Mouse (Mus musculus) small intestine, adult 2 months (tissue): ENCODE measurements around the gene Mrps23.

Experiments used
- CTCF ChIP-seq: fragments of 200-500 bp; IDR thresholded peaks from 2 replicates; pipeline ENCODE4 v1.5.1; 2012; ENCODE audit warnings: low read depth, mild to moderate bottlenecking, control low read depth, inconsistent platforms, low read length, moderate library complexity, mixed read lengths; ENCODE audit not compliant: insufficient replicate concordance, insufficient read length; ENCODE audit errors: extremely low read depth
- POLR2A ChIP-seq: fragments of 200-500 bp; IDR thresholded peaks from 2 replicates; pipeline ENCODE4 v1.6.1; 2012; ENCODE audit warnings: low read depth, mild to moderate bottlenecking, control low read depth, inconsistent platforms, low read length, moderate library complexity

- TF ChIP-seq POLR2A (no peak), CTCF (no peak)
Observed at GRCm38 (mm10) chr11:88218586-88218985, 14.4 kb downstream of the Mrps23 start.
